ENCODE assay signal across 12 mouse cellular contexts in the genomic region with DNA sequence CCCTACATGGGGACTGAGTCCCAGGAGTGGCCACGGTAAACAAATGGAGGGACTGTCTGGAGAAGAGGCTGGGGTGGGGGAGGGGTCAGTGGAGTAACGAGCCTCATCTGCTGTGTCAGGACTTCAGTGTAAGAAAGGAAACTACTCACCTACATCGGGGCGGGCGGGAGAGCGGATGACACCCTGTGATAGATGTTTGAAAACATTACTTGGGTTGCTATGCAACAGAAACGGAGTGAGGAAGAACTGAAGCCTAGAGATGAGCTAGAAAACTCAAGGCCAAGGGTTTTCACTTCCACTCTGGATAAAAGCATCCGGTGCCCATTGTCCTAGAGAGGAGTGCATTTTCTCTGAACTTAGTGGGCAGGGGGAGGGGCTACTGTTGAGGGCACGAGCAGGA. TPM values are rescaled to one million over a fixed set of nuclear protein-coding genes. Genes with fewer than 3 reads are reported as not detected.
A peak's percentile ranks its signal among the peaks of the same experiment; 100 is the strongest.
DNase-seq lines count a peak whose midpoint lies in the region; ATAC-seq lines count a peak whose summit lies in the region.
"Had no signal": no experiment of that assay in that cellular context is flagged by ENCODE, and none has a peak within 500 bp of the region (broad histone marks: within the 10 kb centered on the region; RNA-seq: fewer than 3 reads in every experiment).

No protein-coding gene starts in this region.

- H3K27me3 ChIP-seq in heart, embryonic 10.5 days (ENCODE audit: insufficient read depth, poor library complexity, severe bottlenecking), result peaks cover 11% of the 10 kb centered on the region; the same call in 1 of the 2 replicates
- H3K27me3 ChIP-seq in embryonic facial prominence, embryonic 10.5 days (replicated peaks; ENCODE audit: low read depth, poor library complexity, severe bottlenecking), result no peaks in the 10 kb centered on the region
- no peaks in the 10 kb centered on the region for H3K27me3 ChIP-seq in midbrain, embryonic 11.5 days (ENCODE audit: control insufficient read depth, insufficient read depth, low read length)

- 0 out of 2 replicates have a peak, but pooled peaks have one; percentile 42 for ATAC-seq in midbrain, embryonic 11.5 days (ENCODE audit: low FRiP score)
- ATAC-seq: forebrain, embryonic 16.5 days had no signal

- no peak overlapping the region for H3K4me3 ChIP-seq in heart, embryonic 10.5 days
- no peak overlapping the region for H3K4me3 ChIP-seq in embryonic facial prominence, embryonic 10.5 days
- no peak overlapping the region for H3K4me3 ChIP-seq in midbrain, embryonic 11.5 days (ENCODE audit: low read depth, low read length)
- H3K4me3 ChIP-seq: myocyte had no signal

- WGBS in heart, embryonic 10.5 days, result 40% methylated on average over 9 of the region's 9 CpGs
- WGBS in embryonic facial prominence, embryonic 10.5 days, result 49% methylated on average over 9 of the region's 9 CpGs
- WGBS in midbrain, embryonic 11.5 days, result 51% methylated on average over 9 of the region's 9 CpGs

- H3K4me2 ChIP-seq in midbrain, embryonic 11.5 days, result no peak overlapping the region

- H3K27ac ChIP-seq in heart, embryonic 10.5 days, result peak overlapping the region; percentile 22; the same call in 1 of the 2 replicates
- H3K27ac ChIP-seq in embryonic facial prominence, embryonic 10.5 days (replicated peaks), result 0 out of 2 replicates have a peak overlapping the region, but pooled peaks have one; percentile 30
- H3K27ac ChIP-seq in midbrain, embryonic 11.5 days (ENCODE audit: low read depth, low read length), result no peak overlapping the region

- no peaks in the 10 kb centered on the region for H3K36me3 ChIP-seq in heart, embryonic 10.5 days
- no peaks in the 10 kb centered on the region for H3K36me3 ChIP-seq in embryonic facial prominence, embryonic 10.5 days (replicated peaks)
- no peaks in the 10 kb centered on the region for H3K36me3 ChIP-seq in midbrain, embryonic 11.5 days (ENCODE audit: control insufficient read depth, insufficient read depth, low read length)

- intact Hi-C loops in heart, postnatal 10 days (cut with DNase I), result no loop called here

- no peaks in the 10 kb centered on the region for H3K9me3 ChIP-seq in heart, embryonic 10.5 days
- no peaks in the 10 kb centered on the region for H3K9me3 ChIP-seq in embryonic facial prominence, embryonic 10.5 days
- H3K9me3 ChIP-seq in midbrain, embryonic 11.5 days (ENCODE audit: control insufficient read depth, low read length), result no peaks in the 10 kb centered on the region

- peaks cover 22% of the 10 kb centered on the region for H3K4me1 ChIP-seq in heart, embryonic 10.5 days
- peaks cover 29% of the 10 kb centered on the region for H3K4me1 ChIP-seq in embryonic facial prominence, embryonic 10.5 days
- H3K4me1 ChIP-seq in midbrain, embryonic 11.5 days (ENCODE audit: control insufficient read depth, insufficient read depth, low read length), result 0 out of 2 replicates have a peak, but pooled peaks cover 2% of the 10 kb centered on the region

- H3K9ac ChIP-seq in midbrain, embryonic 11.5 days (ENCODE audit: low read length), result no peak overlapping the region

- no peak for DNase-seq in heart, embryonic 10.5 days (ENCODE audit: low spot score)
- DNase-seq in heart, postnatal 10 days, result no peak
- peak; percentile 69 to 78 for DNase-seq in B cell, adult 2 months
- DNase-seq in embryonic facial prominence, embryonic 10.5 days (ENCODE audit: low spot score), result no peak
- DNase-seq in midbrain, embryonic 11.5 days (ENCODE audit: low spot score, missing footprints), result no peak
- no peak for DNase-seq in frontal cortex, postnatal 36 days (ENCODE audit: low spot score in 2 of 2)
- DNase-seq in c-Kit-positive CD71-positive TER-119-positive erythroid progenitor cells, embryonic 14.5 days (ENCODE audit: low spot score), result no peak
- no peak for DNase-seq in right cerebral cortex, adult 18-20 months
- DNase-seq: cerebellum, adult 11-12 months; kidney, adult 18-20 months had no signal

RNA-seq across cellular contexts. Expression of gene Cass4, which starts 6.3 kb away (rescaled TPM):
- polyA plus RNA-seq in heart, embryonic 10.5 days (2016; fragmentation: Nextera tagmentation; extraction: Ambion mirVana), result 0.20 and 0.30 TPM in 2 replicates
- under 1 TPM; 0.22 to 0.25 TPM for total RNA-seq in heart, postnatal 10 days (2021)
- polyA plus RNA-seq in embryonic facial prominence, embryonic 10.5 days (2016; fragmentation: Nextera tagmentation; extraction: Ambion mirVana), result 0.14 and 0.21 TPM in 2 replicates
- 0.31 TPM in 1 of 2 replicates, not detected in the other for polyA plus RNA-seq in midbrain, embryonic 11.5 days (2014; fragmentation: Nextera tagmentation; extraction: Ambion mirVana)

RNA-seq across cellular contexts. Expression of gene Cstf1, which starts 29.4 kb away (rescaled TPM):
- 44.1 and 48.3 TPM in 2 replicates for polyA plus RNA-seq in heart, embryonic 10.5 days (2016; fragmentation: Nextera tagmentation; extraction: Ambion mirVana)
- 10 to 100 TPM; 23.1 TPM for total RNA-seq in heart, postnatal 10 days (2021)
- 57.9 and 59.1 TPM in 2 replicates for polyA plus RNA-seq in embryonic facial prominence, embryonic 10.5 days (2016; fragmentation: Nextera tagmentation; extraction: Ambion mirVana)
- 48.0 and 50.2 TPM in 2 replicates for polyA plus RNA-seq in midbrain, embryonic 11.5 days (2014; fragmentation: Nextera tagmentation; extraction: Ambion mirVana)

RNA-seq across cellular contexts. Expression of gene Aurka, which starts 29.6 kb away (rescaled TPM):
- 138 and 163 TPM in 2 replicates for polyA plus RNA-seq in heart, embryonic 10.5 days (2016; fragmentation: Nextera tagmentation; extraction: Ambion mirVana)
- total RNA-seq in heart, postnatal 10 days (2021), result 10 to 100 TPM; 10.8 to 13.7 TPM
- polyA plus RNA-seq in embryonic facial prominence, embryonic 10.5 days (2016; fragmentation: Nextera tagmentation; extraction: Ambion mirVana), result 220 and 229 TPM in 2 replicates
- polyA plus RNA-seq in midbrain, embryonic 11.5 days (2014; fragmentation: Nextera tagmentation; extraction: Ambion mirVana), result 163 and 169 TPM in 2 replicates

RNA-seq across cellular contexts. Expression of gene Rtf2, which starts 40.5 kb away (rescaled TPM):
- polyA plus RNA-seq in heart, embryonic 10.5 days (2016; fragmentation: Nextera tagmentation; extraction: Ambion mirVana), result 56.0 and 66.0 TPM in 2 replicates
- total RNA-seq in heart, postnatal 10 days (2021), result 10 to 100 TPM; 40.7 to 40.9 TPM
- polyA plus RNA-seq in embryonic facial prominence, embryonic 10.5 days (2016; fragmentation: Nextera tagmentation; extraction: Ambion mirVana), result 78.7 and 80.1 TPM in 2 replicates
- polyA plus RNA-seq in midbrain, embryonic 11.5 days (2014; fragmentation: Nextera tagmentation; extraction: Ambion mirVana), result 86.8 and 94.7 TPM in 2 replicates

RNA-seq across cellular contexts. Expression of gene Fam210b, which starts 54.5 kb away (rescaled TPM):
- 23.3 and 24.9 TPM in 2 replicates for polyA plus RNA-seq in heart, embryonic 10.5 days (2016; fragmentation: Nextera tagmentation; extraction: Ambion mirVana)
- 1 to 10 TPM; 7.2 to 9.1 TPM for total RNA-seq in heart, postnatal 10 days (2021)
- polyA plus RNA-seq in embryonic facial prominence, embryonic 10.5 days (2016; fragmentation: Nextera tagmentation; extraction: Ambion mirVana), result 25.8 and 27.8 TPM in 2 replicates
- 32.2 and 33.0 TPM in 2 replicates for polyA plus RNA-seq in midbrain, embryonic 11.5 days (2014; fragmentation: Nextera tagmentation; extraction: Ambion mirVana)

Comparison
In these comparisons a context has a peak if more than half of its experiments do, and no peak if none do; other contexts are left out.
1. DNase-seq: peak in B cell, adult 2 months (2 of 2); none in heart, embryonic 10.5 days (single experiment), heart, postnatal 10 days (0 of 2), embryonic facial prominence, embryonic 10.5 days (single experiment), midbrain, embryonic 11.5 days (single experiment), frontal cortex, postnatal 36 days (0 of 2), c-Kit-positive CD71-positive TER-119-positive erythroid progenitor cells, embryonic 14.5 days (single experiment) and right cerebral cortex, adult 18-20 months (single experiment).